Mouse (Mus musculus) testis, adult 2 months (tissue): ENCODE results near the gene Egr4.

Experiments
- CTCF ChIP-seq: fragments of 200-500 bp; IDR thresholded peaks from 2 replicates; pipeline ENCODE4 v1.5.1; 2012; ENCODE audit warnings: low read depth, mild to moderate bottlenecking, inconsistent platforms, low read length, moderate library complexity; ENCODE audit not compliant: control insufficient read depth, insufficient read depth, insufficient replicate concordance
- POLR2A ChIP-seq: fragments of 200-500 bp; IDR thresholded peaks from 2 replicates; pipeline ENCODE4 v1.6.1; 2012; ENCODE audit warnings: low read depth, mild to moderate bottlenecking, inconsistent platforms, low read length, moderate library complexity; ENCODE audit not compliant: control insufficient read depth

DNA sequence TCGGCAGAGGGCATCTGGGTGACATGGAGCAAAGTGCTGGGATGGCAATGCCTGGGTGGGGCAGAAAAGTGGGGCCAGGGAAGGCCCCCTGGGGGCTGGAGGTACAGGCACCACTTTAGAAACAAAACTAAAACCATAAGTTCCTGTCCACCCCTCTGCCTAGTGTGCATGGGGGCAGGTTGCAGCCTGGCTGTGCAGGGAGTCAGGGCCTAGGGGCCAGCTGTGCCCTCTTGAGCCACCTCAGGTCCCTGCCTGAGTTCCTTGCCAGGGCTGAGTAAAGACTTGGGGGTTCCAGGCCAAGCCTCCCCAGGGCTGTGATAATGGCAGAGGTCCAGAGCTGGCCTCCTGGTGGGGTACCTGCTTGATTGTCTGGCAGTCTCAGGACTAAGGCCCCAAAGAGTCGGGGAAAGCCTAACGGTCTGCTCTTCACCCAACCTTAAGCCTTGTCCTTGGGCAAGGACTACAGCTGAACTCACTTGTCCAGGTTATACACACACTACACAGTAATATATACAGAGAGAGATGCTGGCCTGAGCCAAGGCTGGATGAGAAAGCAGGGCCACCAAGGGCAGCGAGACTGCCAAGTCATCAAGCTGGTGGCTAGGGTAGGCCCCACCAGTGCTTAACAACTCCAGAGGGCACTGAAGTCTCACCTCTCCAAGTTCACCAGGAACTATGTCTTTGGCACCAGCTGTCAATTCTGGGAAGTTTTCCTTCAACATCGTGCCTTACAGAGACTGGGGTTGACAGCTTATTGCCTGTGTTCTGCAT, 43.5 kb downstream of the Egr4 start:
- TF ChIP-seq POLR2A (no peak), CTCF (no peak)
